Mouse (Mus musculus): Measurements from ENCODE around the gene Mif. TPM values are rescaled to one million over a fixed set of nuclear protein-coding genes. Genes with fewer than 3 reads are reported as not detected.

The Mif gene
- polyA plus RNA-seq, 1 experiment from 2014 or later, result 1,420 TPM

Other genes with a start within 250 kb of the Mif start
- 2.8 TPM in 2 replicates for gene Susd2, start 216.2 kb downstream of the Mif start, polyA plus RNA-seq (2016; fragmentation: Nextera tagmentation; extraction: Ambion mirVana)
- 44.1 and 48.7 TPM in 2 replicates for gene Cabin1, start 95.9 kb downstream of the Mif start, polyA plus RNA-seq (2016; fragmentation: Nextera tagmentation; extraction: Ambion mirVana)
- gene Ddt, start 86.8 kb downstream of the Mif start, polyA plus RNA-seq (2016; fragmentation: Nextera tagmentation; extraction: Ambion mirVana), result 86.4 and 90.4 TPM in 2 replicates
- not detected in 2 replicates for gene Gm20441, start 79.3 kb downstream of the Mif start, polyA plus RNA-seq (2016; fragmentation: Nextera tagmentation; extraction: Ambion mirVana)
- 5.0 and 5.1 TPM in 2 replicates for gene Gstt3, start 78.8 kb downstream of the Mif start, polyA plus RNA-seq (2016; fragmentation: Nextera tagmentation; extraction: Ambion mirVana)
- 6.7 and 8.7 TPM in 2 replicates for gene Gstt1, start 61.7 kb downstream of the Mif start, polyA plus RNA-seq (2016; fragmentation: Nextera tagmentation; extraction: Ambion mirVana)
- not detected in 2 replicates for gene Gstt4, start 37.7 kb downstream of the Mif start, polyA plus RNA-seq (2016; fragmentation: Nextera tagmentation; extraction: Ambion mirVana)
- gene Gstt2, start 22.8 kb downstream of the Mif start, polyA plus RNA-seq (2016; fragmentation: Nextera tagmentation; extraction: Ambion mirVana), result 7.9 and 8.4 TPM in 2 replicates
- gene Derl3, start 33.2 kb upstream of the Mif start, polyA plus RNA-seq (2016; fragmentation: Nextera tagmentation; extraction: Ambion mirVana), result 2.7 and 2.9 TPM in 2 replicates
- gene Smarcb1, start 61.4 kb upstream of the Mif start, polyA plus RNA-seq (2016; fragmentation: Nextera tagmentation; extraction: Ambion mirVana), result 296 and 298 TPM in 2 replicates
- gene Chchd10, start 72.9 kb upstream of the Mif start, polyA plus RNA-seq (2016; fragmentation: Nextera tagmentation; extraction: Ambion mirVana), result 15.4 and 15.5 TPM in 2 replicates
- 55.2 and 56.1 TPM in 2 replicates for gene Mmp11, start 76.3 kb upstream of the Mif start, polyA plus RNA-seq (2016; fragmentation: Nextera tagmentation; extraction: Ambion mirVana)
- 1.5 and 1.7 TPM in 2 replicates for gene Gm867, start 80.4 kb upstream of the Mif start, polyA plus RNA-seq (2016; fragmentation: Nextera tagmentation; extraction: Ambion mirVana)
- gene Vpreb3, start 82.8 kb upstream of the Mif start, polyA plus RNA-seq (2016; fragmentation: Nextera tagmentation; extraction: Ambion mirVana), result 0.34 and 0.98 TPM in 2 replicates
- not detected in 2 replicates for gene Gm5134, start 94.3 kb upstream of the Mif start, polyA plus RNA-seq (2016; fragmentation: Nextera tagmentation; extraction: Ambion mirVana)
- gene Zfp280b, start 172.4 kb upstream of the Mif start, polyA plus RNA-seq (2016; fragmentation: Nextera tagmentation; extraction: Ambion mirVana), result 20.4 and 24.5 TPM in 2 replicates